Mouse (Mus musculus): ENCODE results near the gene Pold1.

The Pold1 gene

DNA sequence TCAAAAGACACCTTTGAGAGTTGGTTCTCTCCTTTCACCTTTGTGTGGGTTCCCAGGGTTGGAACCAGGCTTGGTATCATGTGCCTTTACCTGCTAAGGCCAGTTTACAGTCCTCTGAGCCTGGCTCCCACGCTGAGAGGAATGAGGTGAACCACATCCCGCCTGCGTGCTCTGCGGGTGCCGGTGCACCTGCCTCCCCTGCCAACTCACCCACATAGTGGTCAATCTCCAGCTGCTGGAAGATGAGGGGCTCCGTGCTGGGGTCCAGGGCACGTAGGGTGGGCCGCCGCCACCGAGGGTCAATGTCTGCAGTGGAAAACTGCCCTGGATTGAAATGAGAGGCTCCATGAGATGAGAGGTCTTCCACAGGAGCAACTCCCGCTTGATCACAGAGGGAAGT is 6.1 kb downstream of the Pold1 start:
- DNase-seq, result peak in 1 of 2 experiments; percentile 31

DNA sequence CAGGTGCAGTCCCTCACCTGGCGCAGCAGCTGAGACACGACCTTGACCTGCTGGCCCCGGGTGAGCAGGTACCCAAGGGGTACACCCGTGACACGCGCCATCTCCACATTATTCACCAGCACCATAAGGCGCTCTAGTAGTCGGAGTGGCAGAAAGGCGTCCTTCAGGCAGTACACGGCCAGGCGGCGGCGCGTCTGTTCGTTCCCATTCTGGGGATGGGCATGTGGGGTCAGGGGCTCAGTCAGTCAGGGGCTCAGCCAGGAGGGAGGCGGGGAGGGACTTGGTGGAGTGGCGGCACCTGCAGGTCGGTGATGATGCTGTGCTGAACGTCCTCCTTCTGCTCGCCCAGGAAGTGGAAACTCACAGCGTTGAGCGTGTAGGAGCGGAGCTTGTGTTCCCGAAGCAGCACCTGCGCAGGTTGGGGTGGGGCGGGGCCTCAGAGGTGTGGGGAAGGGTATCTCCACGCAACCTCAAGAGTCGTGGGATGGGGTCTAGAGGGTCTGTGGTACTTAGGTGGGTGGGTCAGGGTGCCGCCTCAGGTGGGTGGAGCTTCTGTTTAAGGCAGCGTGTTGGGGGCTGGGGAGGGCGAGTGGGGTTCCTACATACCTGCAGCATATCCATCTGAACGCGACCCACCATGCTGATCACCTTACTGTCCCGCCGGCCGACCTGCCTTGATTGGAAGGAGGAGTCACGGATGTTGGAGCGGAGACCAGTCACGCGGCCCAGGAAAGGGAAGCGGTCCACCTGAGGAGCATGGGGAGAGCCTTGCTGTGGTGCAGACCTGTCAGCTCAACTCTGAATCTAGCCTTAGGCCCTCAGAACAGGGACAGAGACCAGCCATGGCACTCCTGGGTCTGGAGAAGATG is 9.7 kb downstream of the Pold1 start:
- DNase-seq, result no peak

DNA sequence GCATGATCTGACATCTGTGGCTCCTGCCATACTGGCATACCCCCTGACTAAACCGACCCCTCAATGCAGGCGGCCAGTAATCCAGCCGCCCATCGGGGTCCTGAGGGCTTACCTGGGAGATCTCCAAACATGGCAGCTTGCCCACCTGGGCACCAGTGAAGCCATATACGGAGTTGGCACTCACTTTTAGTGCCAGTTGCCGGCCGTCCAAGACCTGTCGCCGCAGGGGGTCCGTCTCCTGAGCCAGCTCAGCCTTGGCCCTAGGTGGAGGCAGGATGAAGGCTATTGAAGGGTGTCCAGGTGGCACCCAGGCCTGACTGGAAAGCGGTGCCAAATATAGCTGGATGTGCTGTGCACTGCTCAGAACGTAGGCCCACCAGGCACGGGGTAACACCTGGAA is 11.2 kb downstream of the Pold1 start:
- no peak for DNase-seq

DNA sequence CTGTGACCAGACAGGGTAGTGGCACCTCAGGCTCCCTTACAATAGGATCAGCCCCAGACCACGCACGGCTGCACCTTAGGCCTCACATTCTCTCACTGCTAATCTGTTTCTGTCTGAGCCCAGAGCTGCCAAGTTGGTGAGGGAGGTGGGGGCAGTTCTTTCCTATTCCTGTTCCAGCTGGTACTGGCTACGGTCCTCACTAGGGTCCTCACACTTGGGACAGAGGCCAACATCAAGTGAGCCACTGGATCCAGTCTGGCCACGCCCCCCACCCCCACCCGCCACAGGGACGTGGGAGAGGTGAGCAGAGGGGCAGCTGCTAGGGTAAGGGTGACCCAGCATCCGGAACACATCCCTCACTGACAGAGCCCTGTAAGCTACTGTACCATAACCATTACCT is 11.6 kb downstream of the Pold1 start:
- no peak for DNase-seq

DNA sequence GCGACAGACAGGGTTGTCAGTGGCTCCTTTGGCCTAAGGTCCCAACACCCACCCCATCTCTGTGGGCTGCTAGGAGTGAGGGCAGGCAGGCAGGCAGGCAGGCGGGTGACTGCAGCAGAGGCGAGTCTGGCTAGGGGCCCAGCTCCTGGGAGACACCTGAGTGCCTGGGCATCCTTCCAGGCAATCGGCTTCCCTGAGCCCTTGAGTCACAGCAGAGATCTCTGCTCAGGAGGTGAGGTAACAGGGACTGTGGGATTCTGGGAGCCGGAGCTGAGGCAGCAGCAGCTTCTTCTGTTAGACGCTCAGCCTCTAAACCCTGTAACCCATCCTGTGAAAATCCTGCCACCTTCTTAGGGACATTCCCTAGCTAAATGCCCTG is 12.1 kb downstream of the Pold1 start:
- DNase-seq, result no peak

DNA sequence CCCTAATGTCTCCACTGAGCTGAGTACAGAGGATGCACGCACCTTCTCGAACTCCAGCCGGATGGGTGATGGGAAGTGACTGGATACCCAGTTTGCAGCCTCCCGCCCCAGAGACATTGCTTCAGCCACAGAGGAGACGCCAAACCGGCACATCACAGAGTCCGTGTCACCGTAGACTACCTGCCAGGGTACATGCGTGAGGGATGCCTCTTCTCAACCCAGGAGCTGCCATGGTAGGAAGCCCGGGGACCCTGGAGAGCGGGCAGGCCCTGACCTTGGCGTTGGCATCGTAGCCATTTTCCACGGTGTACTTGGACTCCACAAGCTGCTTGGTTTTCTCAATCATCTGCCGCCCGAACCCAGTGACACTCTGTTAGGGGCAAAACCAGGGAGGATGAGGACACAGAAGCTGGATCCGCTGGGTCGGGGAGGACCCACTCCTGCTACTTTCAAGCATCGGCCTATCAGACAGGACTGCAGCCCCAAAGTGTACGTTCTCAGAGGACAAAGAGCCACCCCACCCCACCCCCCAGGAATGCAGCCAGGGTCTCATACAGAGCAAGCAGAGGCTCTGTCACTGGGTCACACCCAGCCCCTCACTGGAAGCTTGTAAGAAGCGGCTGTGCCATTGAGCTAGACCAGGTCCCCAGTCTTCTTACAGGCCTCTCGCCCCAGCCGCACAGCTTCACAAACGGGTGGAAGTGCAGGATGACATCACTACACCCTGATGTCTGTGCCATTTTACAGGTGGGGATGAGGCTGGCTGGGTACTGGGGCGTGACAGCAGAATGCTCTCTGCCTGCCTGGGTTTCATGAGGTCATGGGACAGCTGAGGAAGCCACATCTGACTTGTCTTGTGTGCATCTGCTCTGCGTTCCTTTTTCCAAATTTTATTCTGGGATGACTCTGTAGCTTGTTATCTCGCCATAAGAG is 12.7 kb downstream of the Pold1 start:
- no peak for DNase-seq

DNA sequence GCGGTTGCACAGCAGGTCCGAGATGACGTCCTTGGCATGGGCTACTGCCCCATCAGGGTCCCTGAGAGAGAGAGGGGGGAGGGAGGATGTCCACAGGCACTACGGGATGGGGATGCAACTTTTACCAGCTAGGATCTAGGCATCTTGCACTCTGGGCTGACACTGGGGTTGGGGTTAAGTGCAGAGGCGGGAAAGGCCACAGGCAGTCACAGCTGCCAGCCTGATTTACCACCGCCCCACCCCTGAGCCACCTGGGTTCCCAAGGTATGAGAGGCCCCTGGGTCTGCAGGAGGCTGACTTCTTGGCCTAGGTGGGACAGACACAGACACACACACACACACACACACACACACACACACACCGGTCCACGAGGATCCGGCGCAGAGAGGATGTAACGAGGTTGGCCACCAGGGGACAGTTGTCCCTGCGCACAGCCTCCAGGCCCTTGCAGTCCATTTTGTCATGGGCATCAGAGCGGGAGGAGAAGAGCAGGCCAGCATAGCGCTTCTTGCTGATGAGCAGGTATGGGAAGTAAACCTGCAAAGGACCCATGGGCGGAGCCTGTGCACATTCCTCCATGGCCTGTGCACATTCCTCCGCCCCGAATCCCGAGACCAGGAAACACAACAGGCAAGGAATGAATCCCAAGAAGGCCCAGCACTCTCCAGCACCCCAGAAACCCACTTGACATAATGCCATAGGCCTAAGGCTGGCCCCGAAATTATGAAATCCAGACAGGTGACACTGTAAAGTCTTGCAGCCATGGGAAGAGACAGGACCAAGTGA is 13.8 kb downstream of the Pold1 start:
- DNase-seq, result no peak

DNA sequence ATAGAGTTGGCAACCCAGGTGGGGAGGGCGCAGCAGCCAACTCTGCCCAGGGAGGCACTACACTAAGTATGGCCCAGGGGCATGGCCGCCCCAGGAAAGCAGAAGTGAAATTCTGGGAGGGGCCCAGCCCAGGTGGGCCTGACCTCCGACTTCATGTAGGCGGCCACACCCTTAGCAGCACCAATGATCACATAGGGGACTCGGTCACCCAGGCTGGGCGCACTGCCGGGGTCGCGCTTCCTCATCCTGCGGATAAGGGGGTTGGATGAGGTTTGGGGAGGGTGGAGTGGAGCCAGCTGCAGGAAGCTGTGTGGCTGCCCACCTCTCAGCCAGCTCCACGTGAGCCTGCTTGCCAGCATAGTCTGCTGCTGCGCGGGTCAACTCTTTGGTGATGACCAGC is 14.4 kb downstream of the Pold1 start:
- DNase-seq, result no peak

DNA sequence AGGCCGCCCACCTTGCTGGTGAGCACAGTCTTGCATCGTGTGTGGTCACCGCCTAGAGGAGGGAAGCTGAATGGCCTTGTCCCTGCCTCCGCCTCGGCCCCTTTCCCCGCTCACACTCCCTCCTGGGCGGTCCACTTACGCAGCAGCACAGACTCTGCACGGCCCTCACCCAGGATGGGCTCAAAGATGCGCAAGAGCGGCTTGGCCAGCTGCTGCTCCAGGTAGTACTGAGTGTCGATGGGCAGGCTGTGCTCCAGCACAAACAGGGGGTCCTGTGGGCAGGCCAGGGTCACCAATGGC is 15.0 kb downstream of the Pold1 start:
- DNase-seq, result no peak

DNA sequence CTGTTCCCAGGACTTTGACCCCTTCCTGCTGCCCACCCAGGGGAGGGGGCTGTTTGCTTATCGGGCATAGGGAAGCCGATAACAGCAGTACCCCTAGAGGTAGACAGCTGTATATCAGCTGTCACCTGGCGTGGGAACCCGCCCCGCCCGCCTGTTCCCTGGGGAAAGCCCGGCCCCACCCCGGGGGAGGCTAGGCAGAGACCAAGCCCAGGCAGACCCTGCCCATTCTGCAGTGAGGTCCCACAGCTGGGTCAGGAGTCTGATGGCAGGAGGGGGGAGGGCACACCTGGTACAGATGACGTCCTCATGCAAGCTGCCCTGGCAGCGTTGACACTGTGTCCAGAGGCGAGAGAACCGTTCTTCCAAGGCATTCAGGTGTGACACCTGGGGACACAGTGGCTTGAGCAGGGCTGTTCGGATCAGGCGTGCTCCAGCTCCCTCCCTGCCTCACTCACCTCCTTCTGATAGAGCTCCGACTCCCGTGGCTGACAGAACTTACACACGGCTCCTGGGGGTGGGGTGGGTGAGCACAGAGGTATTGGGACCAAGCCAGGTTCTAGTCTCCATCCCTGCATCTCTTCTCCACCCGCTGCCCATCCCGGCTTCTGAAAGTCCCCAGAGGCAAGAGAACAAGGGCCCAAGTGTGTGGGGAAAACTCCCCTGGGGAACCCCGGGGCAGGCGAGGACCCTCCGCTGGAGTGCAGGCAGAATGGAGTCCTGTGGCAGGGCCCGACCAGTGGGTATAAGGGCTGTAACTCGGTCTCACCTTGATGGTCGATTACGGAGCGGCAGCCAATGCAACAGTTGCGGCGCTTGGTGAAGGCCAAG is 15.5 kb downstream of the Pold1 start:
- DNase-seq, result no peak

DNA sequence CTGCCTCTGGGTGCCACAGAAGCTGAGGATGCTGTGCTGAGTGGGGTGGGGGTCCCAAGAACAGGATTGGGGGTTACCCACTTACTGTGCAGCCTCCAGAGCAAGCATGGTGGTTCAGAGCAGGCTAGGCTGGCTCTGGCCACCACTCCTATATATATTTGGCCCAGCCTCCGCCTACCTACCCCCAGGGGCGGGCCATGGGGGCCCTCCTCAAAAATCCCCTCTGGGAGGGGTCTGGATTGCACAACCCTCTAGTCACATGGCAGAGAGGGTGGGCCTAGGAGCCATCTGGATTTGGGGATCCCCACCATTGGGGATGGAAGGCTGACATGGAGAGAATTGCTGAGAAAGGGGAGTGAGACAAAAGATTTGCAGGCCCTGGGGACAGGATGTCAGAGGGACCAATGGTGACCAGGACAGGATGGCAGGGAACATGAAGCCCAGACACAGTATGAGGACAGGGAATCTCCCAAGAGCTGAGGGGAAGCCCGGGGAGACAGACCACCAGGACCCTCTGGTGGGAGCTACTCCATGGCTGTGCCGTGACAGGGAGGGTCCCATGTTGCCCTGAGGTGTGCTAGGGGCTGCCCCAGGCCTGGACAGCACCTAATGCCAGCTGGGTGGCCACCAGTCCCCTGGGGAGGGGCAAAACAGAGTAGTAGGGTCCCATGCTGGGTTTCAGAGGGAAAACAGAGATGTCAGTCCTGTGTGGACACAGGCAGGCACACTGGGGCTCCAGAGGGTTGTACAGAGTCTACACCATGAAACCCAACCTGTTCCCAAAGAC is 16.5 kb downstream of the Pold1 start, which contains the start of gene Spib:
Gene Spib (minus strand): TSS at position 126 of the 787 bp plus-strand sequence.
- DNase-seq, result no peak

DNA sequence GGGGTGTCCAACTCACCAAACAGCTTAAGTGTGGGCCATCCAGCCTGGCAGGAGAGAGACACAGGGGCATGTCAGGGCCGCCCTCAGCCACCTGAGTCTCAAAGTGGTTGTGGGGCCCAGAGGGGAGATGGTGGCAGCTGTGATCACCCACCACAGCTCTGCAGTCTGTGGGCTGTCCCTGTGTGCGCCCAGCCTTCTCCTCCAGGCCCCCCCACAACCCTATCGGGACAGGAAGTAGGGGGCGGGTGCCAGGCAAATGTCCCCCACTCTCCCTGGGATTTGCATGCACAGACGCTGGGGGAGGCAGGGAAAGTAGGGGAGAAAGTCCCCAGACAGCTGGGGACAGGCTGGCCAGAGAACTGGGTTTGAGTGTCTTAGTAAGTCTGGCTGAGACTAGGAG is 17.4 kb downstream of the Pold1 start:
- no peak for DNase-seq

DNA sequence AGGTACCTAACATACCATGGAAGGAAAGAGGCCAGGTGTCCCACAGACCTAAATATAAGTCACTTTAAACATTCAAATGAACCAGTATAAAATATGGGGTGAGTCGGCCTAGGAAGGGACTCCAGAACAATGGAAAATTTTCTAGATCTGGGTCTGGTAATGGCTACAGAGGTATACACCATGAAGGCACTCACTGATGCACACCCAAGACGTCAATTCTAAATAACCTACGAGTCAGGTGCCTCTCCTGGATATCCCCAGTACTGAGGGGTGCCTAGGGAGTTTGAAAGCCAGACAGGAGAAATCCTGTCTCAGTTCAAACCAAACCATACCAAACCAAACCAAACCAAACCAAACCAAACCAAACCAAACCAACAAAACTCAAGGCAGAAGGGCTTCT is 18.1 kb downstream of the Pold1 start:
- DNase-seq, result no peak

DNA sequence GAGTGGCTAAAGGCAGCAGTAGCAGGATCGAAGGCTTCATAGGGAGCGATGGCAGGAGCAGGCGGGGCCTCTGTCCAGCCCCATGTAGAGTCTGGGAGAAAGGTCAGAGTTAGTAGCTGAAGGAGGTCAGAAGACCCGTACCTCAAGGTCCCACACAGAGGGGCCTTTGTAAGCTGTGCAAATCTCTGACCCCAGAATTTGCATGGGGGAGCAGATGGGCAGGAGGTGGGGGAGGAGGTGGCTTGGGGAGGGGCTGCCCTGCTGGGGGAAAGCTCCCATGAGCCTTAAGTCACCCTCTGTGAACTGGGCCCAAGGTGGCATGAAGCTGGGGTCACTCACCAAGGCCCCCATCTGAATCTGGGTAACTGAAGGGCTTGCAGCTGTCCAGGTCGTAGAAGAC is 19.1 kb downstream of the Pold1 start:
- no peak for DNase-seq

DNA sequence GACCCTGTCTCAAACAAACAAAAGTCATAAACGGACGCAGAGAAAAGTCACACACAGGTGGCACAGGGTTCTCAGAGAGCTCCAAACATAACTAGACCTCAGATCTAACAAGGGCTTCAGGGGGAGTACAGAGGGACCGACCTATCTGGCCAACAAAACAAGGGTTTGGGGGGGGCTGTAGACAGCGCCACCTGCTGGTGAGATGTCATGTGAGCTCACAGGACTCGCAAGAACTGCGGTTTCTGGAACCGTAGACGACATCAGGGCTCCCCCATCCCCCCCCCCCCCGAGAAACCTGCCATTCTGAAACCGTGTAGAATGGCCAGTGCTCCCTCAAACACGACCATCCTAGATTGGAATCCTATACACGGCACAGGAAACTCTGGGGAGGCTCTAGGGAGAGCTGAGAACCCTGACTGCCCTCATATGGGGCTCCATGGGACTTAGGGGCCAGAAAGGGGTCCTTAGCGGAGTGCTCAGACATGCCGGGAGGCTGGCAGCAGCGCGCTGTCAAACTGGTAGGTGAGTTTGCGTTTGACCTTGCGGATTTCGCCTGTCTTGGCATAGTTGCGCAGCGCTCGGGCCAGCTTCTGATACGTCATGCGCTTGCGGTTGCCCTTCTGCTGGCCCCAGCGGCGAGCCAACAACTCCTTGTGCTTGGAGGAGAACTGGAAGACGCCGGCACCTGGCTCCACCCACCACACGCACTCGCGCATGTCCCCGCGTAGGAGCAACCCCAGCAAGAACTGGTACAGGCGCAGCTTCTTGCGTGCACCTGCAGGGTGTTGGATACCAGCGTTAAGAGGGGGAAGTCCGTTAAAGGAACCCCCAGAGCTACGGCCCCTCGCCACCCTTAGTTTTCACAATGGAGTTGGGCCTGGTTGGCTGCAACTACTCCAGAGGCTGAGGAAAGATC is 20.9 kb downstream of the Pold1 start:
- peak; percentile 82 to 85 for DNase-seq

DNA sequence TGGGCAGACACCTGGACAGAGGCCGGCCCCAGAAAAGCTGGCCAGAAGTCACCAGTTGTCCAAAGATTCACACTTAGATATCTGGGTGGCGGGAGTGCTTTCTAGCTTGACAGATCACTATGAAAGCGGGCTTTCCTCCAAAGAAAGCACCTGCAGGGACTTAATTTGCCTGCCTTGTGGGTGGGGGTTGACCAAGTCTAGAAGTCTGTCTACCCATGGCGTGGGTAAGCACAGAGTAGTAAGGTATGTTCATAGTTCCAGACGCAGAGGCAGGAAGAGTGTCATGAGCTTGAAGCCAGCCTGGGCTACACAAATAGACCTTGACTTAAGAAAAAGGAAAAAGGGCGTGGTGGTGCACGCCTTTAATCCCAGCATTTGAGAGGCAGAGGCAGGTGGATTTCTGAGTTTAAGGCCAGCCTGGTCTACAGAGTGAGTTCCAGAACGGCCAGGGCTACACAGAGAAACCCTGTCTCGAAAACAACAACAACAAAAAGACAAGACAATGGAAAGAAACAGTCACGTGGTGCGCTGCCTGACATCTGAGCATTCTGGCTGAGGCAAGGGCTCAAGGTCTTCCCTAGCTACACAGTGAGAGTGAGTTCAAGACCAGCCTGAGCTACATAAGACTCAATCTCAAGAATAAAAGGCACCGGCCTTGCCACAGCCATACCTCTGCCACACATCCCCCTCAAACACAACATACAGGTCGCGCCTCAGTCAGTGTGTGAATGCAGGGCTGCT is 22.1 kb downstream of the Pold1 start:
- DNase-seq, result no peak

DNA sequence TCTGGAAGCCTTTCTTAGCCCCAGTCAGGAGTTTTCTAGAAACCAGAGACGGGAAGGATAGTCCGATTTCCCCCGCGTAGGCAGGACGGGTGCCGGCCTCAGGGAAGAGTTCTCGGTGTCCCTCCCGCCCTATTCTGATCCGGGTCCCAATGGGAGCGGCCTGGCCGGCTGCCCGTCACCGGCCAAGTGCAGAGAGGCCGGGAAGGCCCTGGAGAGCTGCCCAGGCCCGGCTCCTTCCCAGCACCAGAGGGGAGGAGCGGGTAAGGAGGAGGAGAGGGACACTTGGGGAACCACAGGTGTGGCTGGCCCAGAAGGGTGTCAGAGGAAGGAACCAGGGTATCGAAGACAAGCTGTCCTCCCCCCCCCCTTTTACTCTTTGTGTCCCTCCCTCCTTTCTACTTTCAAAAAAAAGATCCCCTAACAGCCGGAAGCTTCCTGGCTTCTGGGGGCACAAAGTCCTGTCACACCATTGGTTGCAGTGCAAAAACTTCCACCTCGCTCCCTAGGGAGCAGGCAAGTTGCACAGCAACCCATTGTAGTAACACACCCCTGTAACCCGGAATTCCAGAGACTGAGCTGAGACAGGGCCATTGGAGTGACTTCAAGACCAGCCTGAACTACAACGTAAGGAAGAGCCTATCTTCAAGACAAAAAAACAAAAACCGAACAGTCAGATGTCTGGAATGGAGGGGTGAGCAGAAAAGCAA is 23.4 kb downstream of the Pold1 start:
- no peak for DNase-seq

DNA sequence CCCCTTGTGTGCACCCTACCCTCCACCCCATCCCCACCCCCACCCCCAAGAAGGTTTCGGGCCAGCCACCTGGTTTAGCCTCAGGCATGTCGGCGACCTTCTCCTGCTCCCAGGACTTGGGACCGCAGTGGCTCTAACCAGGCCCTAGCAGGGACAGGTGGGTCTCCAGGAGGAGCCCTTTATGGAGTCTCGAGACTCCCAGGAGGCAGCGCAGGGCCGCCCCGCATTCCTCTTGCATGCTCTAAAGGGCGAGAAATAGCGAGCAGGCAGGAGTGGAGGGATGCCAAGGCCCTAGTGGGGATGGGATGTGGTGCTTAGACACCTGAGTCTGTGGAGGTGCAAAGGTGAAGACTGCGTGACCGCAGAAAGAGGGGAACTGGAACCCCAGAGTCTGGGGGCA is 24.1 kb downstream of the Pold1 start, which contains the start of gene Mybpc2:
Gene Mybpc2 (minus strand): TSS at position 155 of the 400 bp plus-strand sequence.
- no peak for DNase-seq

DNA sequence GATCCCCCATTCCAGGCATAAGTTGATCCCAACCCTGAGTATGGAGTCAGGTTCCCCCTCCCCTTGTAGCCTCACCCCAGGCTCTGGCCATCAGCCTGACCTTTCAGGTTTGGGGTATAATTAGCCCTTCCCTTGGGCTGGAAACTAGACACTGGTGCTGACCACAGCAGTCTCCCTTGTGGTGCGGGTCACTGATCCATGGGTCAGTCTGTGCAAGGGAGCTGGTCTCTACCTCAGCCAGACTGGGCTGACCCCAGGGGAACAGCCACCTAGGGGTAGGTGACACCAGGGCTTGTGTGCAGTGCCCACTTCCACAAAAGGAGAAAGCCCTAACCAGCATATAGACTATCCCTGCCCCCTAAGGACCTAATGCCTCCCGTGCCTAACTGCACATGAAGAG is 25.6 kb downstream of the Pold1 start:
- no peak for DNase-seq

Data from thymus, postnatal 36 days (tissue).